Mouse (Mus musculus) embryonic facial prominence, embryonic 12.5 days (tissue): ENCODE measurements around the gene Ntm. TPM values are rescaled to one million over a fixed set of nuclear protein-coding genes. Genes with fewer than 3 reads are reported as not detected.

ENCODE experiments used
- ATAC-seq: fragments of 200-750 bp; cut with Nextera tagmentation; 2 replicates; pipeline ENCODE4 v1.8.0; 2017; ENCODE audit not compliant: insufficient number of reproducible peaks, insufficient read depth, low FRiP score, low TSS enrichment
- H3K27ac ChIP-seq: fragments of 300-500 bp; sonication (generic); 2 replicates; pipeline ENCODE4 v1.5.1; 2016; ENCODE audit warnings: mild to moderate bottlenecking
- H3K27me3 ChIP-seq: fragments of 300-500 bp; sonication (generic); 2 replicates; pipeline ENCODE4 v1.6.1; 2016; ENCODE audit warnings: mild to moderate bottlenecking, moderate library complexity
- H3K36me3 ChIP-seq: fragments of 300-500 bp; sonication (generic); 2 replicates; pipeline ENCODE4 v1.6.1; 2016; ENCODE audit warnings: mild to moderate bottlenecking
- H3K4me1 ChIP-seq: fragments of 300-500 bp; sonication (generic); 2 replicates; pipeline ENCODE4 v1.6.1; 2016
- H3K4me2 ChIP-seq: fragments of 300-500 bp; sonication (generic); replicated peaks from 2 replicates; pipeline ENCODE4 v1.6.1; 2016; ENCODE audit warnings: mild to moderate bottlenecking, moderate library complexity
- H3K4me3 ChIP-seq: fragments of 300-500 bp; sonication (generic); 2 replicates; pipeline ENCODE4 v1.5.1; 2016; ENCODE audit warnings: mild to moderate bottlenecking
- H3K9ac ChIP-seq: fragments of 300-500 bp; sonication (generic); 2 replicates; pipeline ENCODE4 v1.6.1; 2016; ENCODE audit warnings: mild to moderate bottlenecking, moderate library complexity
- H3K9me3 ChIP-seq: fragments of 300-500 bp; sonication (generic); 2 replicates; pipeline ENCODE4 v1.6.1; 2016; ENCODE audit warnings: mild to moderate bottlenecking, moderate library complexity
- WGBS: fragments of 180-500 bp; shearing (Covaris S2); methylation state at CpG from one replicate; pipeline ENCODE4 v1.1.7; 2016; 5-methylcytosine and 5-hydroxymethylcytosine counted together
- polyA plus RNA-seq: library from polyadenylated mRNA; unstranded; fragments of >200 nt; fragmentation: Nextera tagmentation; extraction: Ambion mirVana; gene quantifications from 2 replicates; pipeline ENCODE4 v1.2.1, GENCODE M21; 2016

The Ntm gene
- polyA plus RNA-seq, 1 experiment from 2014 or later, result 23.0 TPM

- Histone ChIP-seq H3K9ac (no peak overlapping the region), H3K4me1 (no peaks in the 10 kb centered on the region), H3K4me3 (no peak overlapping the region), H3K36me3 (no peaks in the 10 kb centered on the region), H3K4me2 (no peak overlapping the region), H3K27ac (no peak overlapping the region), H3K27me3 (no peaks in the 10 kb centered on the region), H3K9me3 (no peaks in the 10 kb centered on the region)
- 84% methylated on average over 5 of the region's 5 CpGs for WGBS
- ATAC-seq, result no peak
Observed at GRCm38 (mm10) chr9:29881614-29882013, 81.3 kb downstream of the Ntm start.

- no peaks in the 10 kb centered on the region for H3K36me3 ChIP-seq
- no peaks in the 10 kb centered on the region for H3K9me3 ChIP-seq
- ATAC-seq, result no peak
- no peak overlapping the region for H3K4me2 ChIP-seq
- H3K27me3 ChIP-seq, result no peaks in the 10 kb centered on the region
- H3K27ac ChIP-seq, result no peak overlapping the region
- H3K4me3 ChIP-seq, result no peak overlapping the region
- H3K4me1 ChIP-seq, result no peaks in the 10 kb centered on the region
- no peak overlapping the region for H3K9ac ChIP-seq
- 88% methylated on average over 3 of the region's 3 CpGs for WGBS
Observed at GRCm38 (mm10) chr9:29877583-29877982, 85.4 kb downstream of the Ntm start.

GRCm38 (mm10) chr9:29867746-29868145, 95.2 kb downstream of the Ntm start:
- H3K36me3 ChIP-seq, result no peaks in the 10 kb centered on the region
- H3K4me1 ChIP-seq, result peaks cover 3% of the 10 kb centered on the region; the same call in 1 of the 2 replicates
- no peak overlapping the region for H3K4me2 ChIP-seq
- H3K4me3 ChIP-seq, result no peak overlapping the region
- no peak overlapping the region for H3K27ac ChIP-seq
- H3K9me3 ChIP-seq, result no peaks in the 10 kb centered on the region
- H3K9ac ChIP-seq, result no peak overlapping the region
- WGBS, result 20% methylated on average over 5 of the region's 5 CpGs
- H3K27me3 ChIP-seq, result no peaks in the 10 kb centered on the region
- no peak for ATAC-seq

- no peaks in the 10 kb centered on the region for H3K27me3 ChIP-seq
- no peak overlapping the region for H3K4me3 ChIP-seq
- no peaks in the 10 kb centered on the region for H3K9me3 ChIP-seq
- no peak for ATAC-seq
- peaks cover 3% of the 10 kb centered on the region; the same call in 1 of the 2 replicates for H3K4me1 ChIP-seq
- WGBS, result 52% methylated on average over 3 of the region's 3 CpGs
- H3K36me3 ChIP-seq, result no peaks in the 10 kb centered on the region
- H3K27ac ChIP-seq, result no peak overlapping the region
- no peak overlapping the region for H3K4me2 ChIP-seq
- no peak overlapping the region for H3K9ac ChIP-seq
Observed at GRCm38 (mm10) chr9:29866824-29867223, 96.1 kb downstream of the Ntm start.

GRCm38 (mm10) chr9:29866101-29866500, 96.8 kb downstream of the Ntm start:
- ATAC-seq, result no peak
- Histone ChIP-seq H3K9ac (no peak overlapping the region), H3K36me3 (no peaks in the 10 kb centered on the region), H3K27me3 (no peaks in the 10 kb centered on the region), H3K4me1 (peaks cover 3% of the 10 kb centered on the region; the same call in 1 of the 2 replicates), H3K4me2 (no peak overlapping the region), H3K27ac (no peak overlapping the region), H3K4me3 (no peak overlapping the region), H3K9me3 (no peaks in the 10 kb centered on the region)
- 53% methylated on average over 4 of the region's 4 CpGs for WGBS

- Histone ChIP-seq H3K4me3 (no peak overlapping the region), H3K9me3 (no peaks in the 10 kb centered on the region), H3K4me1 (peaks cover 3% of the 10 kb centered on the region; the same call in 1 of the 2 replicates), H3K27ac (no peak overlapping the region), H3K36me3 (no peaks in the 10 kb centered on the region), H3K4me2 (no peak overlapping the region), H3K27me3 (no peaks in the 10 kb centered on the region), H3K9ac (no peak overlapping the region)
- no peak for ATAC-seq
- WGBS, result 67% methylated on average over 8 of the region's 8 CpGs
Observed at GRCm38 (mm10) chr9:29865502-29865901, 97.4 kb downstream of the Ntm start.

GRCm38 (mm10) chr9:29864886-29865285, 98.1 kb downstream of the Ntm start:
- H3K27ac ChIP-seq, result no peak overlapping the region
- no peak overlapping the region for H3K9ac ChIP-seq
- H3K4me3 ChIP-seq, result no peak overlapping the region
- H3K27me3 ChIP-seq, result no peaks in the 10 kb centered on the region
- H3K9me3 ChIP-seq, result no peaks in the 10 kb centered on the region
- H3K36me3 ChIP-seq, result no peaks in the 10 kb centered on the region
- ATAC-seq, result no peak
- no peak overlapping the region for H3K4me2 ChIP-seq
- peaks cover 3% of the 10 kb centered on the region; the same call in 1 of the 2 replicates for H3K4me1 ChIP-seq
- WGBS, result 11% methylated on average over 1 of the region's 1 CpGs

GRCm38 (mm10) chr9:29862408-29862807, 100.5 kb downstream of the Ntm start:
- H3K27ac ChIP-seq, result no peak overlapping the region
- H3K27me3 ChIP-seq, result no peaks in the 10 kb centered on the region
- no peaks in the 10 kb centered on the region for H3K9me3 ChIP-seq
- no peak for ATAC-seq
- H3K9ac ChIP-seq, result no peak overlapping the region
- 50% methylated on average over 5 of the region's 5 CpGs for WGBS
- no peaks in the 10 kb centered on the region for H3K36me3 ChIP-seq
- no peak overlapping the region for H3K4me3 ChIP-seq
- no peak overlapping the region for H3K4me2 ChIP-seq
- peaks cover 3% of the 10 kb centered on the region; the same call in 1 of the 2 replicates for H3K4me1 ChIP-seq

- no peak overlapping the region for H3K4me2 ChIP-seq
- no peak overlapping the region for H3K9ac ChIP-seq
- WGBS, result 85% methylated on average over 6 of the region's 6 CpGs
- no peaks in the 10 kb centered on the region for H3K9me3 ChIP-seq
- H3K27ac ChIP-seq, result no peak overlapping the region
- H3K36me3 ChIP-seq, result no peaks in the 10 kb centered on the region
- no peaks in the 10 kb centered on the region for H3K4me1 ChIP-seq
- no peak overlapping the region for H3K4me3 ChIP-seq
- no peaks in the 10 kb centered on the region for H3K27me3 ChIP-seq
- ATAC-seq, result no peak
Observed at GRCm38 (mm10) chr9:29859256-29860048, 103.5 kb downstream of the Ntm start.

GRCm38 (mm10) chr9:29848735-29849455, 114.0 kb downstream of the Ntm start:
- H3K27me3 ChIP-seq, result no peaks in the 10 kb centered on the region
- H3K4me3 ChIP-seq, result no peak overlapping the region
- H3K27ac ChIP-seq, result no peak overlapping the region
- no peak overlapping the region for H3K9ac ChIP-seq
- H3K4me1 ChIP-seq, result no peaks in the 10 kb centered on the region
- WGBS, result 43% methylated on average over 8 of the region's 8 CpGs
- no peaks in the 10 kb centered on the region for H3K36me3 ChIP-seq
- H3K9me3 ChIP-seq, result no peaks in the 10 kb centered on the region
- H3K4me2 ChIP-seq, result no peak overlapping the region
- ATAC-seq, result no peak

- no peaks in the 10 kb centered on the region for H3K27me3 ChIP-seq
- H3K36me3 ChIP-seq, result no peaks in the 10 kb centered on the region
- no peak overlapping the region for H3K4me2 ChIP-seq
- H3K9ac ChIP-seq, result no peak overlapping the region
- WGBS, result 80% methylated on average over 6 of the region's 6 CpGs
- no peak for ATAC-seq
- H3K27ac ChIP-seq, result no peak overlapping the region
- H3K9me3 ChIP-seq, result no peaks in the 10 kb centered on the region
- peaks cover 8% of the 10 kb centered on the region; the same call in 1 of the 2 replicates for H3K4me1 ChIP-seq
- no peak overlapping the region for H3K4me3 ChIP-seq
Observed at GRCm38 (mm10) chr9:29837344-29837743, 125.6 kb downstream of the Ntm start.

GRCm38 (mm10) chr9:29834911-29835310, 128.0 kb downstream of the Ntm start:
- no peaks in the 10 kb centered on the region for H3K36me3 ChIP-seq
- no peaks in the 10 kb centered on the region for H3K27me3 ChIP-seq
- no peak for ATAC-seq
- peaks cover 8% of the 10 kb centered on the region; the same call in 1 of the 2 replicates for H3K4me1 ChIP-seq
- WGBS, result 74% methylated on average over 5 of the region's 5 CpGs
- H3K27ac ChIP-seq, result no peak overlapping the region
- no peak overlapping the region for H3K4me3 ChIP-seq
- H3K9ac ChIP-seq, result no peak overlapping the region
- no peaks in the 10 kb centered on the region for H3K9me3 ChIP-seq
- H3K4me2 ChIP-seq, result no peak overlapping the region
